Mouse (Mus musculus) layer of hippocampus, adult 2 months (tissue): ENCODE data around the gene Trpm3. TPM values are rescaled to one million over a fixed set of nuclear protein-coding genes. Genes with fewer than 3 reads are reported as not detected.

Experiments
- DNase-seq, 2 experiments: peaks; one replicate each; pipeline ENCODE4 v3.0.0; 2022; ENCODE audit warnings: low spot score in 2 of 2
- H3K27ac ChIP-seq: fragments of 200-600 bp; 2 replicates; pipeline ENCODE4 v1.8.1; 2022
- H3K4me3 ChIP-seq: fragments of 200-600 bp; 2 replicates; pipeline ENCODE4 v1.8.1; 2022; ENCODE audit warnings: mild to moderate bottlenecking
- CTCF ChIP-seq: fragments of 200-600 bp; conservative IDR thresholded peaks from 2 replicates; pipeline ENCODE4 v1.8.1; 2022; ENCODE audit warnings: antibody characterized with exemption, mild to moderate bottlenecking, moderate library complexity
- total RNA-seq, 2 experiments: library from RNA; stranded (reverse); gene quantifications; 2 replicates each; pipeline ENCODE4 v1.2.3; 2021

Trpm3 gene
- total RNA-seq, 2 experiments from 2014 or later = 66.9 to 67.7 TPM

DNA sequence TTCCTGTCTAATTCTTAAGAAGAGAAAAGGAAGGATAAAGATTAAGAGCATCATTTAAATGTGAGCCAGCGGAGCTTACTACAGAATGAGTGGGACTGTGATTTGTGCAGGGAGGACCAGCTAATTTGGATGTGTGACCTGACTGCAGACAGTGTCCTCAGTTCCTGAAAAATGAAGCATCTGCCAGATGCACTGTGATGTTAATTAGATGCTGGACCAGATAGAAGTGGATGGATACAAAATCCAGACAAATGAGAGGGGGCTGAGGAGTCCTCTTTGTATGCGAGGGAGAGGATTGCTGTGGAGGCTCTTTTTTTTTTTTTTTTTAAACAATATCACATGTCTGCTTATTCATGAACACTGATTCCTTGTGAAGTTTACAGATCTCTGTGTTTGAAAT lies 83.7 kb downstream of the Trpm3 start:
- no peak for DNase-seq
- Histone ChIP-seq H3K27ac (no peak overlapping the region), H3K4me3 (no peak overlapping the region)
- no peak for TF ChIP-seq CTCF

- no peak for DNase-seq
- Histone ChIP-seq H3K4me3 (no peak overlapping the region), H3K27ac (no peak overlapping the region)
- TF ChIP-seq CTCF = no peak
Observed at GRCm38 (mm10) chr19:22234187-22234586, 95.3 kb downstream of the Trpm3 start.

- no peak for TF ChIP-seq CTCF
- no peak overlapping the region for H3K4me3 ChIP-seq
Observed at GRCm38 (mm10) chr19:22249076-22249475, 110.2 kb downstream of the Trpm3 start.

DNA sequence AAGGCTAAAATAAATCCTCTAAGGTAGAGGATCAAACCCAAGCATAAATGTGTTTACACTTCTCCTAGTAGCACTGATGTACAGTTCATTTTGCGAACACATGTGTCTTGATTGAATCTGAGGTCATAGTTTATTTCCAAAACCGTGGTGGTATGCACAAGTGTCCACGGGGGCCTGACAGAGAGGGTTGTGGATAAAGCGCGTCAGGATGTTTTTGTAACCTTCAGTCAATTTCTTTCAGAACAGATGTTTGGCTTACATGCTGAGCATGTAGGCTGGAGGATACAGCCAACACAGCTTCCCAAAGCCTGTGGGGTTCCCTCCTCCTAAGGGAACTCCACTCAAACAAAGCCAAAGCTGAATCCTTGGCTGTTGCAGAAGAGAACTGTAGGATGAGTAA lies 134.1 kb downstream of the Trpm3 start:
- no peak for TF ChIP-seq CTCF
- Histone ChIP-seq H3K27ac (no peak overlapping the region), H3K4me3 (no peak overlapping the region)
- DNase-seq = no peak

More at GRCm38 (mm10) chr19:22249076-22249475, 110.2 kb downstream of the Trpm3 start:
- H3K27ac ChIP-seq = peak overlapping the region; percentile 37; the same call in 1 of the 2 replicates
- DNase-seq = peak; percentile 55 to 72

- Histone ChIP-seq H3K4me3 (no peak overlapping the region), H3K27ac (no peak overlapping the region)
- TF ChIP-seq CTCF = no peak
- no peak for DNase-seq
Observed at GRCm38 (mm10) chr19:22284651-22285050, 145.8 kb downstream of the Trpm3 start.

DNA sequence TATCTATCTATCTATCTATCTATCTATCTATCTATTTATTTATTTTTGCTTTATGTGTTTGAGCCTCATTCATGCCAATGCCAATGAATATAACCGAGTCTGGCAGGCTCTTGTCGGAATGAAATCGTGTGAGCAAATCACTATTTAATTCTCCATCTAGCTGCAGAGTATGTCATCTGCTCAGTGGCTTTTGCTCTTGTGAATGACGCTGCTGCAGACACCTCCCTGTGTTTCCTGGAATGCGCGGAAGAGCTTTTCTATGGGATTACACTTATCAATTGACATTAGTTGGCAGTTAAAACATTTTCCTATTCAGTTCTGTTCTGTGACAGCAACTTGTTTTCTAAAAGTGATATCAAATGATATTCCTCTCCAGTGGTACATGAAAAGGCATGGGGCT lies 153.8 kb downstream of the Trpm3 start:
- H3K27ac ChIP-seq = no peak overlapping the region
- TF ChIP-seq CTCF = no peak
- no peak for DNase-seq
- no peak overlapping the region for H3K4me3 ChIP-seq

GRCm38 (mm10) chr19:22300906-22301305 lies 162.1 kb downstream of the Trpm3 start:
- Histone ChIP-seq H3K27ac (no peak overlapping the region), H3K4me3 (no peak overlapping the region)
- peak; percentile 13 to 43 for DNase-seq
- TF ChIP-seq CTCF = peak; percentile 72

- H3K27ac ChIP-seq = peak overlapping the region; percentile 69; the same call in 1 of the 2 replicates
- no peak for TF ChIP-seq CTCF
- DNase-seq = peak in 1 of 2 experiments; percentile 21
- peak overlapping the region; percentile 46; the same call in 1 of the 2 replicates for H3K4me3 ChIP-seq
Observed at GRCm38 (mm10) chr19:22303021-22303951, 164.4 kb downstream of the Trpm3 start.

GRCm38 (mm10) chr19:22303952-22304655 lies 165.3 kb downstream of the Trpm3 start:
- peak; percentile 77 for TF ChIP-seq CTCF

GRCm38 (mm10) chr19:22308081-22308480 lies 169.2 kb downstream of the Trpm3 start:
- no peak overlapping the region for H3K27ac ChIP-seq
- TF ChIP-seq CTCF = no peak
- DNase-seq = no peak
- no peak overlapping the region for H3K4me3 ChIP-seq

More at GRCm38 (mm10) chr19:22303952-22304655, 165.3 kb downstream of the Trpm3 start:
- peak; percentile 70 to 89 for DNase-seq
- Histone ChIP-seq H3K4me3 (peak overlapping the region; percentile 46), H3K27ac (peak overlapping the region; percentile 69)

GRCm38 (mm10) chr19:22317306-22317705 lies 178.5 kb downstream of the Trpm3 start:
- no peak for TF ChIP-seq CTCF
- DNase-seq = no peak
- no peak overlapping the region for H3K4me3 ChIP-seq
- no peak overlapping the region for H3K27ac ChIP-seq

GRCm38 (mm10) chr19:22326813-22327212 lies 188.0 kb downstream of the Trpm3 start:
- no peak overlapping the region for H3K27ac ChIP-seq
- no peak for TF ChIP-seq CTCF
- DNase-seq = no peak
- H3K4me3 ChIP-seq = no peak overlapping the region

DNA sequence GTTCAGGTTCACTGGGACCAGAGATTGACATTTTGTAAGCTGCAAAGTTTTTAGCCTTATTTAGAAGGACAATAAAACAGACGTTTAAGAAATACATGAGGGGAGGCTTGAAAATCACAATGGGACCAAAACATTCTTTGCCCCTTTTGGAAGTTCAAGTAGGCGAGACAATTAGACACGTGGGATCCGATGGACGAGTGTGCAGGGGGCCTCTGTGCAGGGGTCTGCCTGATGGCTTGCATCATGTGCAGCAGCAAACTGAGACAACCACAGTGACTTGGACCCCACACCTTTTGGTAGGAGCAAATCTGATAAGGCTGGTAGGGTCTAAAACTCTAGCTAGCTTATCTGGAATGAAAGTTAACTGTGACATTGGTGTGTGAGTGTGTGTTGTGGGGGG lies 188.4 kb downstream of the Trpm3 start:
- no peak for DNase-seq
- no peak for TF ChIP-seq CTCF
- H3K27ac ChIP-seq = no peak overlapping the region
- no peak overlapping the region for H3K4me3 ChIP-seq
